Mouse (Mus musculus) midbrain, embryonic 11.5 days (tissue): ENCODE results near the gene Pcbd2. TPM values are rescaled to one million over a fixed set of nuclear protein-coding genes. Genes with fewer than 3 reads are reported as not detected.

Experiments
- ATAC-seq: fragments of 200-750 bp; cut with Nextera tagmentation; 2 replicates; pipeline ENCODE4 v1.8.0; 2017; ENCODE audit warnings: moderate TSS enrichment, moderate library complexity; ENCODE audit not compliant: low FRiP score
- DNase-seq: peaks from one replicate; pipeline ENCODE4 v3.0.0; 2015; ENCODE audit warnings: low spot score; ENCODE audit errors: missing footprints
- H3K27ac ChIP-seq: fragments of 300-500 bp; sonication (generic); 2 replicates; pipeline ENCODE4 v1.5.1; 2014; ENCODE audit warnings: low read depth, low read length
- H3K27me3 ChIP-seq: fragments of 300-500 bp; sonication (generic); 2 replicates; pipeline ENCODE4 v1.6.1; 2014; ENCODE audit warnings: mild to moderate bottlenecking, low read length, moderate library complexity, mixed read lengths; ENCODE audit not compliant: control insufficient read depth, insufficient read depth
- H3K36me3 ChIP-seq: fragments of 300-500 bp; sonication (generic); 2 replicates; pipeline ENCODE4 v1.6.1; 2014; ENCODE audit warnings: mild to moderate bottlenecking, low read length, moderate library complexity, mixed read lengths; ENCODE audit not compliant: control insufficient read depth, insufficient read depth
- H3K4me1 ChIP-seq: fragments of 300-500 bp; sonication (generic); 2 replicates; pipeline ENCODE4 v1.6.1; 2014; ENCODE audit warnings: low read length; ENCODE audit not compliant: control insufficient read depth, insufficient read depth
- H3K4me2 ChIP-seq: fragments of 300-500 bp; sonication (generic); 2 replicates; pipeline ENCODE4 v1.6.1; 2014; ENCODE audit warnings: mild to moderate bottlenecking, moderate library complexity
- H3K4me3 ChIP-seq: fragments of 300-500 bp; sonication (generic); 2 replicates; pipeline ENCODE4 v1.5.1; 2014; ENCODE audit warnings: low read depth, low read length
- H3K9ac ChIP-seq: fragments of 300-500 bp; sonication (generic); 2 replicates; pipeline ENCODE4 v1.6.1; 2014; ENCODE audit warnings: low read length
- H3K9me3 ChIP-seq: fragments of 300-500 bp; sonication (generic); 2 replicates; pipeline ENCODE4 v1.6.1; 2016; ENCODE audit warnings: low read length; ENCODE audit not compliant: control insufficient read depth
- WGBS: fragments of 180-500 bp; shearing (Covaris S2); extraction: QIAGEN DNeasy Blood & Tissue Kit; methylation state at CpG from one replicate; pipeline ENCODE4 v1.1.7; 2014; 5-methylcytosine and 5-hydroxymethylcytosine counted together
- polyA plus RNA-seq: library from polyadenylated mRNA; unstranded; fragments of >200 nt; fragmentation: Nextera tagmentation; extraction: Ambion mirVana; gene quantifications from 2 replicates; pipeline ENCODE4 v1.2.1, GENCODE M21; 2014

Pcbd2 gene
- polyA plus RNA-seq, 1 experiment from 2014 or later, result 34.9 TPM

DNA sequence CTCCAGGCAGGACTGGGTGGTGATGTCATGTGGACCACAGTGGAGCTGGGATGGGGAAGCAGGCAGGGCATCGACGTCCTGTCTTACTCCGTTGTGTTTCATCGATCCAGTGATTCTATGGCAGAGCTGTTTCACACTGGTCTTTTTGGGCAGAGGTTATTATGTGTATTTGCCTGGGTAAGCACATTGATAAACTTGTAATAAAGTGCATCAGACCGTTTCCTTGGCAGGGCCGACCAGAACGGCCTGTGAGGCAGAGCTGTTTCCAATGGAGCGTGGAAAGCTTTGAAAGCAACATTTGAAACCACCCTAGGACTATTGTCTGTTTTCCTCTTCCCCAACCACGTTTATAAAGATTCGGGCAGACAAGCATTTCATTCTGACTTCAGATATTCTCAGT lies 33.4 kb downstream of the Pcbd2 start:
- Histone ChIP-seq H3K4me3 (no peak overlapping the region), H3K9me3 (no peaks in the 10 kb centered on the region), H3K27ac (no peak overlapping the region), H3K36me3 (no peaks in the 10 kb centered on the region), H3K27me3 (no peaks in the 10 kb centered on the region), H3K4me1 (peaks cover 3% of the 10 kb centered on the region; the same call in 1 of the 2 replicates), H3K9ac (no peak overlapping the region), H3K4me2 (no peak overlapping the region)
- WGBS, result 61% methylated on average over 10 of the region's 10 CpGs
- DNase-seq (peak; percentile 77), ATAC-seq (no peak)

DNA sequence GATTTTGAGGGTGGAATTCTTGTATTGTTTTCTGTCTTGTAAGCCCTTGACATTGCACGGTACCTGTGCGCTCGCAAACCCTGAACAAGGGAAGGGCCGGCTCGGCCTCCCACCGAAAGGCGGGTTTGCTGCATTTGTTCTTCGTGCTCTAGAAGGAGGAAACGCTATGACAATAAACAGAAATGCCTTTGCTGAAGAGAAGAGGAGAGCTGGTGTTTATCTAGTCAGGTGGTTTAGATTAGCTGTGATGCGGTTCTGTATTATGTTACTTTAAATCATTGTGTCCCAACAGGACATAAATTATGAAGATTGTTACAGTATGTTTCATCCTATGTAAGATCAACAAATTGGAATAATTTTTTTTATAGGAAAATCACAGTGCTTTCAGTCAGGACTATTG lies 34.3 kb downstream of the Pcbd2 start:
- H3K36me3 ChIP-seq, result no peaks in the 10 kb centered on the region
- ATAC-seq (no peak), DNase-seq (peak; percentile 76)
- no peak overlapping the region for H3K27ac ChIP-seq
- H3K4me2 ChIP-seq, result no peak overlapping the region
- H3K9ac ChIP-seq, result no peak overlapping the region
- 81% methylated on average over 10 of the region's 10 CpGs for WGBS
- no peaks in the 10 kb centered on the region for H3K9me3 ChIP-seq
- H3K4me3 ChIP-seq, result no peak overlapping the region
- H3K27me3 ChIP-seq, result no peaks in the 10 kb centered on the region
- H3K4me1 ChIP-seq, result peaks cover 3% of the 10 kb centered on the region; the same call in 1 of the 2 replicates

DNA sequence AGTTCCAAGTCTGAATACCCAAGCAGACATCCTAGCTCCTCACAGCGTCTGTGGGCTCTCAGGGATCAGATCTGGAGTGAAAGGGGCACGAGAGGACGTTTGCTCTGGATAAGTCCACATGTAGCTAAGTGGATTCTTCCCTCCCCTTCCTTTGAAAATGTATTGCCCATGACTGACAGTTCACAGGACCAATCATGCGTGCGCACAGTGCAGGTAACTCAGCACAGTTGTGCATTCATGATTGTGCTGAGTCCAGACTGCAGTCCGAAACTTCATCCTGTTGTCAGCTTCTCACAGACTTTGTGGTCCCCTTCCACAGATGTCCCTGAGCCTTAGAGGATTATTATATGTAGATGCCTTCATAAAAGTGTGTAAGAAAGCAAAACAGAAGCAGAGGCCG lies 47.2 kb downstream of the Pcbd2 start:
- Histone ChIP-seq H3K27ac (no peak overlapping the region), H3K9ac (no peak overlapping the region), H3K4me1 (no peaks in the 10 kb centered on the region), H3K27me3 (no peaks in the 10 kb centered on the region), H3K4me2 (no peak overlapping the region), H3K4me3 (no peak overlapping the region), H3K36me3 (no peaks in the 10 kb centered on the region), H3K9me3 (no peaks in the 10 kb centered on the region)
- no peak for DNase-seq
- WGBS, result 89% methylated on average over 7 of the region's 7 CpGs
- no peak for ATAC-seq

DNA sequence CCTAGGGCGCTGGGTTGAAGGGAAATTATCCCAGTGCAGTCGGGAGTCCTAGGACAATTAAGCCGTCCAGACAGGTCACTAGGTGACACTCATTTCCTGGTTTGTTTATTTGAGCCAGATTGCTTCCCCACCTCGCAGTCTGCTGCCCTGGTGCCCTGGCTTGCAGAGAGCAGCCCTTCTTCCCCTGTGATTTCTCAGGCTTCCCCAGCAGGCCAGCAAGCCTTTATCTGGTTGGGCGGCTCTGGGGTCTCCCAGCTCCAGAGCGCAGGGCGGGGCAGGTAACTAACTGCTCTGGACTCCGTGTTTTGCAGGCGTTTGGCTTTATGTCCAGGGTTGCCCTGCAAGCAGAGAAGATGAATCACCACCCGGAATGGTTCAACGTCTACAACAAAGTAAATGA lies 47.9 kb downstream of the Pcbd2 start:
- DNase-seq (no peak), ATAC-seq (no peak)
- H3K9ac ChIP-seq, result no peak overlapping the region
- H3K36me3 ChIP-seq, result no peaks in the 10 kb centered on the region
- 73% methylated on average over 11 of the region's 11 CpGs for WGBS
- H3K27ac ChIP-seq, result no peak overlapping the region
- no peaks in the 10 kb centered on the region for H3K4me1 ChIP-seq
- H3K4me2 ChIP-seq, result no peak overlapping the region
- H3K4me3 ChIP-seq, result no peak overlapping the region
- H3K27me3 ChIP-seq, result no peaks in the 10 kb centered on the region
- no peaks in the 10 kb centered on the region for H3K9me3 ChIP-seq

DNA sequence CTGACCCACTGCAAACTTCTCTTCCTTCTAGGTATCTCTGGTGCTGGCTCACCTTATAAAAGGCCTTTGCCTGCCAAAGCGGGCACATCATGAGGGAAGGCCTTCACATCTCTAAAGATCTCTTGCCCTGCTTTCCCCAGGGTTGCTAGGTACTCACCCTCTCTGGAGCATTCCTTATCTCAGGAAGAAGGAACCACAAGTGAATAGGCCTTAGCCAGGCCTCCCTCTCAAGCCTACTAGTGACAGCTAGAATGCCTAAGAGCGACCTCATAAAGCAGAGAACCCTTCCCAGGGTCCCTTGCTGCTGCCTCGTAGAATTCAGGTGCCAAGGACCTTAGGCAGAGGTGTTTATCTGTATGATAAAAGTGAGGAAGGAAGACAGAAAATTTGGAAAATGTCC lies 57.1 kb downstream of the Pcbd2 start, which contains the start of gene Catsper3:
Catsper3 (plus strand) TSS at position 301 of the 400 bp plus-strand sequence.
- ATAC-seq (no peak), DNase-seq (no peak)
- WGBS, result 87% methylated on average over 3 of the region's 3 CpGs
- Histone ChIP-seq H3K27ac (no peak within 1 kb of the TSS), H3K4me1 (no peaks in the 10 kb centered on the region), H3K27me3 (no peaks in the 10 kb centered on the region), H3K9ac (no peak within 1 kb of the TSS), H3K4me2 (no peak within 1 kb of the TSS), H3K4me3 (no peak within 1 kb of the TSS), H3K36me3 (no peaks in the 10 kb centered on the region), H3K9me3 (no peaks in the 10 kb centered on the region)

DNA sequence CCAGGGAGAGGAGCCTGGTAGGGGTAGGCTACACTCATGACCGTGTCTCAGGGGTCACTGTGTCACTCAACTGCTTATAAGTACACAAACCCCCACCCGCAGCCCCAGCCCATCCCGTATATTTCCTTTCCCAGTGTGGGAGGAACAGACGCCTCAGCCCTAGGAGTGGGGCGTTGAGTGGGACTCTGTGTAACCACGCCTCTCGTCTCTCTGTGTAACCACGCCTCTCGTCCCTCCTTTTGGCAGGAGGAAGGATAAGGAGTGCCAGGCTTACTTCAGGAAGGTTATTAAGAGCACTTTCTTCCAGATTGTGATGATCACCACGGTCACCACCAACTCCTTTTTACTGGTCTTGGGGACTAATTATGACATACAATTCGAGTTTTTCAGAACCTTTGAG lies 59.0 kb downstream of the Pcbd2 start:
- no peak for DNase-seq
- ATAC-seq, result no peak
- Histone ChIP-seq H3K4me3 (no peak overlapping the region), H3K4me1 (no peaks in the 10 kb centered on the region), H3K36me3 (no peaks in the 10 kb centered on the region), H3K4me2 (no peak overlapping the region), H3K9me3 (no peaks in the 10 kb centered on the region), H3K27me3 (no peaks in the 10 kb centered on the region), H3K9ac (no peak overlapping the region), H3K27ac (no peak overlapping the region)
- WGBS, result 84% methylated on average over 11 of the region's 11 CpGs

DNA sequence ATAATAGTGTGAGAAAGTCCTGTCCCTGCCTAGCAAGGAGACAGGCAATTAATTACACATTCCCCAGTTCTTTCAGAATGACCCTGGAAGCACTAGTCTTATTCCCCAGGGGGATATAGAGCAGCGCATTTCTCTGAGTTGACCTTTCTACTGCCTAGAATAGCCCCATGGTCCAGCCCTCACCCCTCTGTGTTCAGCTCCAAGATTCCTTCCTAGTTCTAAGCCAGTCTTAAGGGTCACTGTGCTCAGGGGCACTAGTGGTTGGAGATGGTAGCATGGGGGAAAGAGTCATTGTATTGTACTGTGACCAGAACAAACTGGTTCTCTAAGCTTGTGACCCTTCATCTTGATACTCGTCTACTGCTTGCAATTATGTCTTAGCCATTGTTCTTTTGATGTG lies 74.1 kb downstream of the Pcbd2 start:
- ATAC-seq (no peak), DNase-seq (no peak)
- Histone ChIP-seq H3K36me3 (no peaks in the 10 kb centered on the region), H3K27me3 (no peaks in the 10 kb centered on the region), H3K4me3 (no peak overlapping the region), H3K27ac (no peak overlapping the region), H3K4me1 (no peaks in the 10 kb centered on the region), H3K9ac (no peak overlapping the region), H3K9me3 (no peaks in the 10 kb centered on the region), H3K4me2 (no peak overlapping the region)
- WGBS, result 78% methylated on average over 2 of the region's 2 CpGs

DNA sequence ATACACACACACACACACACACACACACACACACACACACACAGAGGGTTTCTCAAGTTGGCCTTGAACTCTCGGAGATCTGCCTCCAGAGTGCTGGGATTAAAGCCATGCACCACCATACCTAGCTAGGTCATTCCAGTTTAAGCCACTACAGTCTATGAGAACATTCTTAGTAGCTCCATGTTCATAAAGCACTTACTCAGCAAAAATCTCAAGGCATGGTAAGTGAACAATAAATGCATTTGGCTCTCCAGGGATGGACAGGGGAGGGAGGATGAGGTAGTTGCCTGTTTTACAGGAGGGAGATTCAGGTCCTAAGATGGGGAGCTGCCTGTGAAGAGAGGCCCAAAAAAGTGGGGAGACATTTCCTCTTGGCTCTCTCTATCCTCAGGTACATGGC lies 76.8 kb downstream of the Pcbd2 start:
- no peaks in the 10 kb centered on the region for H3K9me3 ChIP-seq

DNA sequence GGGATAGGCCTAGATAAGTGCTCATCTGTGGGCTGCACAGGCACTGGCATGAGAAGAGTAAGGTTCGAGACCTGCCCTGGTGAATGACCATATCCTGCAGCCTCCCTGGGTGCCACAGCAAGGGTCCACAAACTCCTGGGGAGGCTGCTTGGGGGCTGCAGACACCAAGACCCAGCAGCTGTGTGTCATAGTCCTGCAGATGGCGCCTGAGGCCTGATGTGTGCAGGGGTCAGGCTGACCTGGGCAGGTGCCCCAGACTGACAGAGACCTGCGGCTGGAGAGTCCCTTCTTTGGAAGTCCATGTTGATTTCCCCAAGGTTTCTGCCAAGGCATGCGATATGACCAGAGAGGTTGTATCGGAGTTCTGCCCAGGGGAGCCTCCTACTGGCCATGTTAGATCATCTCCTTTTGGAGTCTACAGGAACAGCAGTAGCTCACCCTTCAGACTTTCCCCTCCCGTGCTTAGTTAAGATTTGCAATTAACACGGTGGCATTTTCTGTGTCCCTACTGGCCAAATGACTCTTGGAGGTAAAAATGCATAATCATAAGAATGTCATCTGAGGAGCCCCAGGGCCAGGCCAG lies 82.0 kb downstream of the Pcbd2 start:
- Histone ChIP-seq H3K9me3 (no peaks in the 10 kb centered on the region), H3K9ac (no peak overlapping the region), H3K27ac (no peak overlapping the region), H3K36me3 (no peaks in the 10 kb centered on the region), H3K27me3 (no peaks in the 10 kb centered on the region), H3K4me2 (no peak overlapping the region), H3K4me1 (no peaks in the 10 kb centered on the region), H3K4me3 (no peak overlapping the region)
- WGBS, result 76% methylated on average over 7 of the region's 7 CpGs
- ATAC-seq, result no peak
- no peak for DNase-seq

More for the DNA sequence above, 76.8 kb downstream of the Pcbd2 start:
- Histone ChIP-seq H3K4me2 (no peak overlapping the region), H3K4me3 (no peak overlapping the region), H3K27ac (no peak overlapping the region), H3K9ac (no peak overlapping the region), H3K4me1 (no peaks in the 10 kb centered on the region), H3K27me3 (no peaks in the 10 kb centered on the region), H3K36me3 (no peaks in the 10 kb centered on the region)
- WGBS, result 88% methylated on average over 1 of the region's 1 CpGs
- no peak for DNase-seq
- no peak for ATAC-seq
